8 mouse cellular contexts compared by ENCODE assay signal in genomic region chr11:98795714-98796514, GRCm38 (mm10). TPM values are rescaled to one million over a fixed set of nuclear protein-coding genes. Genes with fewer than 3 reads are reported as not detected.
A peak's percentile ranks its signal among the peaks of the same experiment; 100 is the strongest.
DNase-seq lines count a peak whose midpoint lies in the region; ATAC-seq lines count a peak whose summit lies in the region.

No protein-coding gene starts in this region.

- H3K27me3 ChIP-seq in forebrain, embryonic 16.5 days (replicated peaks; ENCODE audit: control insufficient read depth, insufficient read depth, low read length) = no peaks in the 10 kb centered on the region
- H3K27me3 ChIP-seq in hindbrain, embryonic 16.5 days (replicated peaks; ENCODE audit: control insufficient read depth, insufficient read depth, low read length) = no peaks in the 10 kb centered on the region
- H3K27me3 ChIP-seq in liver, embryonic 12.5 days (replicated peaks) = no peaks in the 10 kb centered on the region

- peak overlapping the region; percentile 94 for H3K4me3 ChIP-seq in forebrain, embryonic 16.5 days (replicated peaks; ENCODE audit: low read length)
- peak overlapping the region; percentile 74 for H3K4me3 ChIP-seq in hindbrain, embryonic 16.5 days (ENCODE audit: low read length)
- peak overlapping the region; percentile 91 for H3K4me3 ChIP-seq in liver, embryonic 12.5 days

- H3K4me1 ChIP-seq in forebrain, embryonic 16.5 days (replicated peaks; ENCODE audit: control insufficient read depth, insufficient read depth, low read length) = peaks cover 29% of the 10 kb centered on the region
- H3K4me1 ChIP-seq in hindbrain, embryonic 16.5 days (ENCODE audit: control insufficient read depth, insufficient read depth, low read depth, low read length) = peaks cover 29% of the 10 kb centered on the region
- peaks cover 59% of the 10 kb centered on the region for H3K4me1 ChIP-seq in liver, embryonic 12.5 days

- peaks cover 5% of the 10 kb centered on the region for H3K36me3 ChIP-seq in forebrain, embryonic 16.5 days (ENCODE audit: control insufficient read depth, insufficient read depth)
- H3K36me3 ChIP-seq in hindbrain, embryonic 16.5 days (ENCODE audit: control insufficient read depth, insufficient read depth, low read length) = peaks cover 5% of the 10 kb centered on the region; the same call in 1 of the 2 replicates
- peaks cover 36% of the 10 kb centered on the region for H3K36me3 ChIP-seq in liver, embryonic 12.5 days

- H3K27ac ChIP-seq in forebrain, embryonic 16.5 days (ENCODE audit: low read length) = peak overlapping the region; percentile 100
- peak overlapping the region; percentile 100 for H3K27ac ChIP-seq in hindbrain, embryonic 16.5 days (ENCODE audit: low read depth, low read length)
- peak overlapping the region; percentile 98 for H3K27ac ChIP-seq in liver, embryonic 12.5 days

- under 1% methylated on average over 64 of the region's 74 CpGs for WGBS in forebrain, embryonic 16.5 days
- WGBS in hindbrain, embryonic 16.5 days = 0% methylated on average over 59 of the region's 74 CpGs
- WGBS in liver, embryonic 12.5 days (ENCODE audit: insufficient replicate concordance) = under 1% methylated on average over 71 of the region's 74 CpGs

- intact Hi-C loops in left cerebral cortex, postnatal 25 days (cut with DNase I) = loop anchor here (2.0 kb wide), 1 partner anchor 13 kb away; no protein-coding TSS in a partner anchor

- no peaks in the 10 kb centered on the region for H3K9me3 ChIP-seq in forebrain, embryonic 16.5 days (ENCODE audit: control insufficient read depth, low read length)
- H3K9me3 ChIP-seq in hindbrain, embryonic 16.5 days (ENCODE audit: control insufficient read depth, low read length) = no peaks in the 10 kb centered on the region
- H3K9me3 ChIP-seq in liver, embryonic 12.5 days (replicated peaks) = no peaks in the 10 kb centered on the region

- H3K4me2 ChIP-seq in forebrain, embryonic 16.5 days (ENCODE audit: low read length) = peak overlapping the region; percentile 80
- peak overlapping the region; percentile 75 for H3K4me2 ChIP-seq in hindbrain, embryonic 16.5 days (ENCODE audit: low read length)
- peak overlapping the region; percentile 96 for H3K4me2 ChIP-seq in liver, embryonic 12.5 days

- peak overlapping the region; percentile 99 for H3K9ac ChIP-seq in forebrain, embryonic 16.5 days (replicated peaks; ENCODE audit: low read depth, low read length)
- H3K9ac ChIP-seq in hindbrain, embryonic 16.5 days (ENCODE audit: low read depth, low read length) = peak overlapping the region; percentile 99
- H3K9ac ChIP-seq in liver, embryonic 12.5 days = peak overlapping the region; percentile 99

- ATAC-seq in cerebellum, adult (ENCODE audit: insufficient number of reproducible peaks, low FRiP score, low TSS enrichment) = 0 out of 2 replicates have a peak, but pooled peaks have one; percentile 33
- peak; percentile 8 for ATAC-seq in forebrain, embryonic 16.5 days
- ATAC-seq in hindbrain, embryonic 16.5 days = peak; percentile 40
- ATAC-seq in liver, embryonic 12.5 days = peak; percentile 66

- peak; percentile 16 to 37 for DNase-seq in left cerebral cortex, postnatal 25 days (ENCODE audit: low spot score in 2 of 2)
- DNase-seq in left cerebral cortex, adult 9 months (ENCODE audit: low spot score in 2 of 2) = no peak
- DNase-seq in natural killer cell, adult 2 months (ENCODE audit: low spot score in 2 of 2) = peak; percentile 49 to 57
- peak; percentile 59 for DNase-seq in thymus, postnatal 25 days

RNA-seq across cellular contexts. Expression of gene Msl1, which starts 0.6 kb away (rescaled TPM):
- 100 to 1,000 TPM; 190 to 193 TPM for total RNA-seq in left cerebral cortex, postnatal 25 days (2021)
- polyA plus RNA-seq in forebrain, embryonic 16.5 days (2015; fragmentation: Nextera tagmentation; extraction: Ambion mirVana) = 27.7 and 32.0 TPM in 2 replicates
- 28.2 and 28.6 TPM in 2 replicates for polyA plus RNA-seq in hindbrain, embryonic 16.5 days (2015; fragmentation: Nextera tagmentation; extraction: Ambion mirVana)
- 11.5 and 11.7 TPM in 2 replicates for polyA plus RNA-seq in liver, embryonic 12.5 days (2016; fragmentation: Nextera tagmentation; extraction: Ambion mirVana)

RNA-seq across cellular contexts. Expression of gene Casc3, which starts 8.8 kb away (rescaled TPM):
- total RNA-seq in left cerebral cortex, postnatal 25 days (2021) = 10 to 100 TPM; 53.9 to 54.7 TPM
- polyA plus RNA-seq in forebrain, embryonic 16.5 days (2015; fragmentation: Nextera tagmentation; extraction: Ambion mirVana) = 52.5 and 54.6 TPM in 2 replicates
- 41.7 and 49.2 TPM in 2 replicates for polyA plus RNA-seq in hindbrain, embryonic 16.5 days (2015; fragmentation: Nextera tagmentation; extraction: Ambion mirVana)
- 26.4 and 29.7 TPM in 2 replicates for polyA plus RNA-seq in liver, embryonic 12.5 days (2016; fragmentation: Nextera tagmentation; extraction: Ambion mirVana)

RNA-seq across cellular contexts. Expression of gene Nr1d1, which starts 20.8 kb away (rescaled TPM):
- total RNA-seq in left cerebral cortex, postnatal 25 days (2021) = 100 to 1,000 TPM in 1 of 2 experiments, 10 to 100 TPM in 1; 92.5 to 121 TPM
- 3.8 and 4.0 TPM in 2 replicates for polyA plus RNA-seq in forebrain, embryonic 16.5 days (2015; fragmentation: Nextera tagmentation; extraction: Ambion mirVana)
- polyA plus RNA-seq in hindbrain, embryonic 16.5 days (2015; fragmentation: Nextera tagmentation; extraction: Ambion mirVana) = 4.9 and 5.6 TPM in 2 replicates
- polyA plus RNA-seq in liver, embryonic 12.5 days (2016; fragmentation: Nextera tagmentation; extraction: Ambion mirVana) = 1.3 and 1.4 TPM in 2 replicates

RNA-seq across cellular contexts. Expression of gene Rapgefl1, which starts 40.7 kb away (rescaled TPM):
- 100 to 1,000 TPM; 138 to 148 TPM for total RNA-seq in left cerebral cortex, postnatal 25 days (2021)
- polyA plus RNA-seq in forebrain, embryonic 16.5 days (2015; fragmentation: Nextera tagmentation; extraction: Ambion mirVana) = 4.5 and 7.3 TPM in 2 replicates
- 11.6 and 13.0 TPM in 2 replicates for polyA plus RNA-seq in hindbrain, embryonic 16.5 days (2015; fragmentation: Nextera tagmentation; extraction: Ambion mirVana)
- 0.21 and 0.24 TPM in 2 replicates for polyA plus RNA-seq in liver, embryonic 12.5 days (2016; fragmentation: Nextera tagmentation; extraction: Ambion mirVana)

RNA-seq across cellular contexts. Expression of gene Thra, which starts 55.5 kb away (rescaled TPM):
- total RNA-seq in left cerebral cortex, postnatal 25 days (2021) = 100 to 1,000 TPM; 719 to 771 TPM
- 177 and 182 TPM in 2 replicates for polyA plus RNA-seq in forebrain, embryonic 16.5 days (2015; fragmentation: Nextera tagmentation; extraction: Ambion mirVana)
- polyA plus RNA-seq in hindbrain, embryonic 16.5 days (2015; fragmentation: Nextera tagmentation; extraction: Ambion mirVana) = 127 and 144 TPM in 2 replicates
- 13.0 and 13.3 TPM in 2 replicates for polyA plus RNA-seq in liver, embryonic 12.5 days (2016; fragmentation: Nextera tagmentation; extraction: Ambion mirVana)

Comparison
In these comparisons a context has a peak if more than half of its experiments do, and no peak if none do; other contexts are left out.
1. DNase-seq: peak in left cerebral cortex, postnatal 25 days (2 of 2), natural killer cell, adult 2 months (2 of 2) and thymus, postnatal 25 days (single experiment); none in left cerebral cortex, adult 9 months (0 of 2).
2. ATAC-seq: peak in every context shown above with its lines; median percentile 66 in liver, embryonic 12.5 days; 40 in hindbrain, embryonic 16.5 days; 33 in cerebellum, adult; 8 in forebrain, embryonic 16.5 days.
3. Peak in every context shown above with its lines, with median percentiles within 50 percentile points of each other: H3K27ac ChIP-seq, H3K4me2 ChIP-seq, H3K4me3 ChIP-seq and H3K9ac ChIP-seq.